Mouse (Mus musculus) left cerebral cortex, postnatal 4 days (tissue): ENCODE measurements around the gene Klf12. TPM values are rescaled to one million over a fixed set of nuclear protein-coding genes. Genes with fewer than 3 reads are reported as not detected.

ENCODE experiments used
- DNase-seq: peaks from one replicate; pipeline ENCODE4 v3.0.0-alpha.2; 2022
- intact Hi-C: fragments of 180-260 bp; cut with DNase I; formaldehyde crosslinking; loops from one replicate; pipeline ENCODE4 v1.15.1; 2025
- total RNA-seq, 2 experiments: library from RNA; stranded (reverse); gene quantifications; 2 replicates each; pipeline ENCODE4 v1.2.3; 2021

Klf12 gene
- total RNA-seq, 2 experiments from 2014 or later: 50.4 to 51.3 TPM

GRCm38 (mm10) chr14:100156639-100157038, 127.8 kb downstream of the Klf12 start:
- no peak for DNase-seq
- intact Hi-C loops: no loop called here

GRCm38 (mm10) chr14:100147666-100148065, 136.8 kb downstream of the Klf12 start:
- DNase-seq: no peak
- intact Hi-C loops: no loop called here

GRCm38 (mm10) chr14:100140370-100140769, 144.1 kb downstream of the Klf12 start:
- no peak for DNase-seq
- intact Hi-C loops: no loop called here

GRCm38 (mm10) chr14:100134304-100134703, 150.2 kb downstream of the Klf12 start:
- intact Hi-C loops: no loop called here
- no peak for DNase-seq

- DNase-seq: no peak
- intact Hi-C loops: no loop called here
Measured at GRCm38 (mm10) chr14:100132479-100132878, 152.0 kb downstream of the Klf12 start.

- no peak for DNase-seq
- intact Hi-C loops: no loop called here
Measured at GRCm38 (mm10) chr14:100126126-100126525, 158.4 kb downstream of the Klf12 start.

GRCm38 (mm10) chr14:100121075-100121474, 163.4 kb downstream of the Klf12 start:
- intact Hi-C loops: no loop called here
- no peak for DNase-seq

GRCm38 (mm10) chr14:100119866-100120265, 164.6 kb downstream of the Klf12 start:
- intact Hi-C loops: no loop called here
- DNase-seq: no peak

GRCm38 (mm10) chr14:100113419-100113818, 171.1 kb downstream of the Klf12 start:
- intact Hi-C loops: no loop called here
- no peak for DNase-seq

GRCm38 (mm10) chr14:100111735-100112134, 172.7 kb downstream of the Klf12 start:
- no peak for DNase-seq
- intact Hi-C loops: no loop called here

- no peak for DNase-seq
- intact Hi-C loops: no loop called here
Measured at GRCm38 (mm10) chr14:100109563-100109962, 174.9 kb downstream of the Klf12 start.

GRCm38 (mm10) chr14:100105570-100105969, 178.9 kb downstream of the Klf12 start:
- intact Hi-C loops: no loop called here

GRCm38 (mm10) chr14:100104818-100105217, 179.7 kb downstream of the Klf12 start:
- intact Hi-C loops: no loop called here
- DNase-seq: no peak

More at GRCm38 (mm10) chr14:100105570-100105969, 178.9 kb downstream of the Klf12 start:
- no peak for DNase-seq

GRCm38 (mm10) chr14:100103818-100104217, 180.7 kb downstream of the Klf12 start:
- intact Hi-C loops: no loop called here

GRCm38 (mm10) chr14:100097208-100098189, 187.0 kb downstream of the Klf12 start:
- DNase-seq: no peak
- intact Hi-C loops: no loop called here

More at GRCm38 (mm10) chr14:100103818-100104217, 180.7 kb downstream of the Klf12 start:
- no peak for DNase-seq

GRCm38 (mm10) chr14:100095730-100096129, 188.7 kb downstream of the Klf12 start:
- intact Hi-C loops: no loop called here

GRCm38 (mm10) chr14:100090517-100090916, 194.0 kb downstream of the Klf12 start:
- DNase-seq: no peak
- intact Hi-C loops: no loop called here

More at GRCm38 (mm10) chr14:100095730-100096129, 188.7 kb downstream of the Klf12 start:
- no peak for DNase-seq

GRCm38 (mm10) chr14:100079620-100080019, 204.9 kb downstream of the Klf12 start:
- intact Hi-C loops: no loop called here
- DNase-seq: no peak

- intact Hi-C loops: no loop called here
- DNase-seq: no peak
Measured at GRCm38 (mm10) chr14:100072431-100073195, 211.9 kb downstream of the Klf12 start.

GRCm38 (mm10) chr14:100069543-100070090, 214.9 kb downstream of the Klf12 start:
- intact Hi-C loops: no loop called here
- no peak for DNase-seq

- intact Hi-C loops: no loop called here
- no peak for DNase-seq
Measured at GRCm38 (mm10) chr14:100068715-100069114, 215.8 kb downstream of the Klf12 start.
